Mouse (Mus musculus) lung, postnatal 0 days (tissue): ENCODE data around the gene Slc10a4. TPM values are rescaled to one million over a fixed set of nuclear protein-coding genes. Genes with fewer than 3 reads are reported as not detected.
"Not testable (repeated sequence)": the region's sequence is repeated elsewhere in the genome, so short reads cannot be mapped to it uniquely, and the experiment has no call there.

Experiments
- ATAC-seq: fragments of 200-750 bp; cut with Nextera tagmentation; 2 replicates; pipeline ENCODE4 v1.8.0; 2017; ENCODE audit warnings: moderate library complexity
- DNase-seq: peaks from one replicate; pipeline ENCODE4 v3.0.0-alpha.2; 2016; ENCODE audit warnings: low spot score
- H3K27ac ChIP-seq: fragments of 300-500 bp; sonication (generic); 2 replicates; pipeline ENCODE4 v1.5.1; 2014; ENCODE audit warnings: antibody characterized with exemption, mild to moderate bottlenecking, low read length, mixed read lengths
- H3K27me3 ChIP-seq: fragments of 300-500 bp; sonication (generic); replicated peaks from 2 replicates; pipeline ENCODE4 v1.6.1; 2014; ENCODE audit warnings: low read length, mixed read lengths; ENCODE audit not compliant: insufficient read depth
- H3K36me3 ChIP-seq: fragments of 300-500 bp; sonication (generic); 2 replicates; pipeline ENCODE4 v1.6.1; 2014; ENCODE audit warnings: low read length, mixed read lengths; ENCODE audit not compliant: insufficient read depth
- H3K4me1 ChIP-seq: fragments of 300-500 bp; sonication (generic); 2 replicates; pipeline ENCODE4 v1.6.1; 2014; ENCODE audit warnings: antibody characterized with exemption, low read depth, low read length, mixed read lengths; ENCODE audit not compliant: insufficient read depth
- H3K4me2 ChIP-seq: fragments of 300-500 bp; sonication (generic); replicated peaks from 2 replicates; pipeline ENCODE4 v1.6.1; 2014; ENCODE audit warnings: low read depth, mild to moderate bottlenecking, low read length, moderate library complexity, mixed read lengths
- H3K4me3 ChIP-seq: fragments of 300-500 bp; sonication (generic); 2 replicates; pipeline ENCODE4 v1.5.1; 2014; ENCODE audit warnings: low read depth, low read length
- H3K9ac ChIP-seq: fragments of 300-500 bp; sonication (generic); replicated peaks from 2 replicates; pipeline ENCODE4 v1.6.1; 2014; ENCODE audit warnings: low read depth, mild to moderate bottlenecking
- H3K9me3 ChIP-seq: fragments of 300-500 bp; sonication (generic); 2 replicates; pipeline ENCODE4 v1.6.1; 2016; ENCODE audit warnings: low read length, mixed read lengths
- CTCF ChIP-seq: IDR thresholded peaks from 2 replicates; pipeline ENCODE4 v1.5.1; 2016; ENCODE audit warnings: antibody characterized with exemption, mild to moderate bottlenecking
- EP300 ChIP-seq: IDR thresholded peaks from 2 replicates; pipeline ENCODE4 v1.6.1; 2016; ENCODE audit warnings: antibody characterized with exemption, mild to moderate bottlenecking, control low read depth
- WGBS: fragments of 180-500 bp; shearing (Covaris S2); extraction: QIAGEN DNeasy Blood & Tissue Kit; methylation state at CpG from one replicate; pipeline ENCODE4 v1.1.7; 2014; 5-methylcytosine and 5-hydroxymethylcytosine counted together
- polyA plus RNA-seq: library from polyadenylated mRNA; unstranded; fragments of >200 nt; fragmentation: Nextera tagmentation; extraction: Ambion mirVana; gene quantifications from 2 replicates; pipeline ENCODE4 v1.2.1, GENCODE M21; 2015

The Slc10a4 gene
- polyA plus RNA-seq, 1 experiment from 2014 or later = 0.44 TPM

DNA sequence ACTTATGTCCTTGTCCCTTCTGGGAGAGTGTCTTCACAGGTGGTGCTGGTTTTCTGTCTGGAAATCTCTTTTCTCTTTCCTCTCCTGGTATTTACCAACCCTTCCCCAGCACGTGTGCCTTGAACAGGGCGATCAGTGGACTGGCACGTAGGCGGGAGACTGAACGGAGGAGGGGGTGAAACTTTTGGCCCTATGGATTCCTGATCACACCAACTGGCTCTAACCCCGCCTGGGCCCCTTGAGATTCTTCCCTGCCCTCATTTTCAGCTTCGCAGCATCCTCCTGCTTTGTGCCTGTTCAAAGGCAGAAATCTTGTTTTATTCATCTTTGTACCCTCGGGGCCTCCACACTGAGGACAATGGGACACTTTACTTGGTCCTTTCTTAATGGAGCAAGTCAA is 12.3 kb upstream of the Slc10a4 start:
- Histone ChIP-seq H3K36me3 (no peaks in the 10 kb centered on the region), H3K4me2 (no peak overlapping the region), H3K9ac (no peak overlapping the region), H3K27ac (no peak overlapping the region), H3K27me3 (no peaks in the 10 kb centered on the region), H3K4me3 (no peak overlapping the region), H3K9me3 (no peaks in the 10 kb centered on the region), H3K4me1 (no peaks in the 10 kb centered on the region)
- no peak for ATAC-seq
- no peak for TF ChIP-seq CTCF
- DNase-seq = no peak
- 66% methylated on average over 8 of the region's 8 CpGs for WGBS

DNA sequence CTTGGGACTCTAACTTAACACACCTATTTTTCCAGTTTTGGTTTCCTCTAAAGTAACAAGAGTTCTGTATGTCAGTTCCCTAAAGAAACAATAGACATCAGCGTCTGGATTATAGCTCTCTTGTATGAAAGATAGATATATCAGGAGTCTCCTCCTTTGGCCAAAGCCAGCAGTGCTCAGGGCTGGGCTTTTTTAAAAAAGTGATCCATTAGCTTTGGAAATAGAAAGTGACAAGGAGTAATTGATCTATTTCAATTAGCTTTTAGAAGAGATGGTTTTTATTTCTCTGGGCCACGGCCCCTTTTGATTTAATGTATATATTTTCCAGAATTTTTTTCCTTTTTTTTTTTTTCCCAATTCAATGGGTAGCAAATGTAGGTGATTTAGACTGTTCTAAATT is 11.8 kb upstream of the Slc10a4 start:
- ATAC-seq (no peak), DNase-seq (no peak)
- H3K9me3 ChIP-seq = no peaks in the 10 kb centered on the region
- no peaks in the 10 kb centered on the region for H3K4me1 ChIP-seq
- no peaks in the 10 kb centered on the region for H3K27me3 ChIP-seq
- TF ChIP-seq EP300 = no peak
- no peak for TF ChIP-seq CTCF
- H3K9ac ChIP-seq = no peak overlapping the region
- 85% methylated on average over 2 of the region's 2 CpGs for WGBS
- no peak overlapping the region for H3K27ac ChIP-seq
- no peak overlapping the region for H3K4me3 ChIP-seq
- H3K4me2 ChIP-seq = no peak overlapping the region
- H3K36me3 ChIP-seq = no peaks in the 10 kb centered on the region

DNA sequence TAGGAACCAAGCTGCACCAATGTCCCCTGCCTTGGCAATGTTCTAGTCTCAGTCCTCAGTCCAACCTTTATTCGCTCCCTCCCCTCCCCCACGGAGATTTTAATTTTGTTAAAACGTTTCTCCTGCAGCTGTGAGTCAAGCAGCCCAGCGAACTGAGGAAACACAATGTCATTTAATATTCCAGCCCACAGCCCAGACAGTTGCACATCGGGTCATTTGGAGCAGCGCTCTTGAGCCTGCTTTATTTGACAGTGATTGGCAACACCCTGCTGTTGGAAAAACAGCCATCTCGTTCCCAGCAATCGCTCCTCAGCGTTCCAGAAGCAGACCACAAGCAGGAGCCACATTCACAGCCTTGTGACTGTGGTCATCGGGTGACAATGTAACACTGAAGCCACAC is 11.3 kb upstream of the Slc10a4 start:
- H3K27me3 ChIP-seq = no peaks in the 10 kb centered on the region
- TF ChIP-seq CTCF = no peak
- TF ChIP-seq EP300 = no peak
- no peak overlapping the region for H3K4me3 ChIP-seq
- H3K36me3 ChIP-seq = no peaks in the 10 kb centered on the region
- H3K4me2 ChIP-seq = no peak overlapping the region
- H3K9ac ChIP-seq = no peak overlapping the region
- H3K9me3 ChIP-seq = no peaks in the 10 kb centered on the region
- H3K4me1 ChIP-seq = no peaks in the 10 kb centered on the region
- WGBS = 46% methylated on average over 10 of the region's 10 CpGs
- no peak for ATAC-seq
- DNase-seq = no peak
- no peak overlapping the region for H3K27ac ChIP-seq

DNA sequence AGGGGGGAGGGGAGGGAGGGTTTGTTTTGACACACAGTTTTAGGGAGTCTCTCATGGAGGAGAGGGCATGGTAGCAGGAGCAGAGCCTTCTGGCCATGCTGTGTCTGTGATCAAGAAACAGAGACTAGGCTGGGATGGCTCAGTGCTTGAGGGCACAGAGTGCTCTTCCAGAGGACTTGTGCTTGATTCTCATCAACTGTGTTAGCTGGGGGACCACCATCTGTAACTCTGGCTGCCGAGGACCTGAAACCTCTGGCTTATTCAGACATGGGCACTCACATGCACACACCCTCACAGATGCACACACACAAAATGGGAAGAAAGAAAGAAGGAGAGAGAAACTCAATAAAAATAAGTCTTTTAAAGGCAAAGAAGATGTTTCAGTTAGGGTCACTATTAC is 8.1 kb upstream of the Slc10a4 start:
- not testable (repeated sequence) for H3K27ac ChIP-seq, H3K4me3 ChIP-seq, H3K4me1 ChIP-seq, ATAC-seq, H3K36me3 ChIP-seq, DNase-seq, H3K27me3 ChIP-seq, H3K4me2 ChIP-seq, H3K9ac ChIP-seq, H3K9me3 ChIP-seq
- WGBS = 89% methylated on average over 1 of the region's 1 CpGs

DNA sequence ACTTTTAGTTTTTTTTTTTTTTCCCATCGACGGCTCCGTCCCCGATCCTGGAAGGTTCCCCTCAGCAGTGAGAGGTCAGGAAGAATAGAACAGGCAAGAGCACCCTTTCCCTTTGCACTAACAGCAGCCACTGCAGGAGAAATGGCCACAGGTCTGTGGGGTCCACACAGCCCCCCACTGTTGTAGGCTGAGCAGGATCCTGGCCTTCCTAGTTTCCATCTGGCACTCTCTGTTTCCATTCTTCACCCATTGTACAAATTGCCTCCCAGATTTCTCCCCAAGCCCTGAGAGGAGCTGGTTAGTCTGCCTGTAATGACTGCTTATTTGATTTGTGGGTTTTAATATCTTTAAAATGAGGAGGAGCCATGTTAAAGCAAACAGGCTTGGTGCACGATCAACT is 2.6 kb upstream of the Slc10a4 start:
- WGBS = 73% methylated on average over 5 of the region's 5 CpGs
- H3K36me3 ChIP-seq = no peaks in the 10 kb centered on the region
- H3K4me2 ChIP-seq = no peak overlapping the region
- TF ChIP-seq CTCF = no peak
- TF ChIP-seq EP300 = no peak
- ATAC-seq (no peak), DNase-seq (no peak)
- no peak overlapping the region for H3K27ac ChIP-seq
- no peak overlapping the region for H3K4me3 ChIP-seq
- H3K9me3 ChIP-seq = no peaks in the 10 kb centered on the region
- H3K9ac ChIP-seq = no peak overlapping the region
- H3K27me3 ChIP-seq = peaks cover 4% of the 10 kb centered on the region; the same call in 1 of the 2 replicates
- no peaks in the 10 kb centered on the region for H3K4me1 ChIP-seq

DNA sequence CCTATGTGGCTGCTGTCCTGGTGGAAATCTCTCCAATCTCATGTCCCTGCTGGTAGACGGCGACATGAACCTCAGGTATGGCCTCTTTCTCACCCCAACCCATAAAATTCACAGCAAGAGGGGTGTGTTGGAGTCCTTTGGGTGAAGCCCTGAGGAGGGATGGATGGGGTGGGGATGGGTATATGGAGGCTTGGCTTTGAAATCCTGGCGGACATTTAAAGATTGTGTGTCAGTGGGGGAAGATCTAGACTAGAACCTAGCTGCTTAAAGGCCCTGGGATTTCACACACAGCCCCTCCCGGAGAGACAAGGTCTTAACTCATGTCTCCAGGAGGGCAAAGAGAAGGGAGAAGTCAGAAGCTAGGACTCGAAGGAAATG is 888 bp downstream of the Slc10a4 start:
- no peak overlapping the region for H3K9ac ChIP-seq
- H3K4me2 ChIP-seq = no peak overlapping the region
- 36% methylated on average over 5 of the region's 5 CpGs for WGBS
- ATAC-seq (no peak), DNase-seq (no peak)
- no peak for TF ChIP-seq CTCF
- TF ChIP-seq EP300 = no peak
- H3K36me3 ChIP-seq = no peaks in the 10 kb centered on the region
- 0 out of 2 replicates have a peak overlapping the region, but pooled peaks have one; percentile 34 for H3K4me3 ChIP-seq
- peaks cover 4% of the 10 kb centered on the region; the same call in 1 of the 2 replicates for H3K27me3 ChIP-seq
- no peaks in the 10 kb centered on the region for H3K4me1 ChIP-seq
- H3K9me3 ChIP-seq = no peaks in the 10 kb centered on the region
- no peak overlapping the region for H3K27ac ChIP-seq

DNA sequence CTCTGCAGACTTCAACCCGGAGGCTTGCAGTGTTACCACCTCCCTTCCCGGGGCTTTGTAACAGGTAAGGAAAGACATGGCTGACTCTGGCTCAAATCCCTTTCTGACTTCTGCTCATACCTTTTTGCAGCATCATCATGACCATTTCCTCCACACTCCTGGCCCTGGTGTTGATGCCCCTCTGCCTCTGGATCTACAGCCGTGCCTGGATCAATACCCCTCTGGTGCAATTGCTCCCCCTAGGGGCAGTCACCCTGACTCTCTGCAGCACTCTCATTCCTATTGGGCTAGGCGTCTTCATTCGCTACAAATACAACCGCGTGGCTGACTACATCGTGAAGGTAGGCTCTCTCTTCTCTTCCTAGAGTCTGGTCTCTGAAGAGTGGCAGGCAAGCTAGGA is 1.5 kb downstream of the Slc10a4 start:
- not testable (repeated sequence) for H3K4me3 ChIP-seq, H3K27ac ChIP-seq, DNase-seq, H3K9me3 ChIP-seq, H3K36me3 ChIP-seq, H3K9ac ChIP-seq, H3K4me1 ChIP-seq, H3K4me2 ChIP-seq, ATAC-seq, H3K27me3 ChIP-seq
- WGBS = 43% methylated on average over 8 of the region's 8 CpGs
- peak; percentile 53 for TF ChIP-seq CTCF

DNA sequence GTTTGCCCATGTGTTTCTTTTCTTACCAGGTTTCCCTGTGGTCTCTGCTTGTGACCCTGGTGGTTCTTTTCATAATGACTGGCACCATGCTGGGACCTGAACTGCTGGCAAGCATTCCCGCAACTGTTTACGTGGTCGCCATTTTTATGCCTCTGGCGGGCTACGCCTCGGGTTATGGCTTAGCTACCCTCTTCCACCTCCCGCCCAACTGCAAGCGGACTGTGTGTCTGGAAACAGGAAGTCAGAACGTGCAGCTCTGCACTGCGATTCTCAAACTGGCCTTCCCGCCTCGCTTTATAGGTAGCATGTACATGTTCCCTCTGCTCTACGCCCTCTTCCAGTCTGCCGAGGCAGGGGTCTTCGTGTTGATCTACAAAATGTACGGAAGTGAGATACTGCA is 5.1 kb downstream of the Slc10a4 start:
- H3K4me3 ChIP-seq, H3K4me2 ChIP-seq, H3K27ac ChIP-seq, DNase-seq, H3K9me3 ChIP-seq, H3K36me3 ChIP-seq, H3K27me3 ChIP-seq, H3K4me1 ChIP-seq, H3K9ac ChIP-seq, ATAC-seq: not testable (repeated sequence)
- 86% methylated on average over 14 of the region's 16 CpGs for WGBS

DNA sequence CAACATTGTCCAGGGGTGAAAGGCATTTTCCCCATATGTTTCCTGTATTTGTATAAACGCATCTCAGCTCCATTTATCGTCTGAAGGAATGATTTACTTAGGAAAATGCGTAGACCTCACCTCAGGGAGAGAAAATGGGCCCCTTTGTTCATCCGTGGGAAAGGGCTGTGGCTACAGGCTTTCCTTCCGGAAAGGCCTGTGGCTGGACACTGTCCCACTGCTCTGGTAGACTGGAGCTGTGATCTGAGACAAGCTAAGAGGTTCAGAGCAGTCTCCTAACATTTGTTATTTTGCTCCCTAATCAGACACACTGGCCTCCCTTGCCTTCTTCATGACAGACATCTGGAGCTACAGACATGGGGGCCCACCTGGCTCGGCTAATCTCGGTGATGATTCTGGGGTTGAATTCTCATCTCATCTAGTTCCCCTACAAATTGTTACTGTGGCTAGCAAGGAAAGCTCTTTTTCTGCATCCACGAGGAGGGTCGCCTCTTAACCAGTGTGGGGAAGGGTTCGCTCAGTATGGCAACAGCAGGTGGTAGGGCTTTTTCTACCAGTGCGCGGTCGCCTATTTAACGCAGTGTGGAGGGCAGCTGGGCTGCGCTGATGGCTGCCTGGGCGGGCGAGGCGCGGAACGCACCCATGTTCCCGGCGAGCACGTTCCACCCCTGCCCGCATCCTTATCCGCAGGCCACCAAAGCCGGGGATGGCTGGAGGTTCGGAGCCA is 6.4 kb downstream of the Slc10a4 start:
- peak; percentile 62 for ATAC-seq
- 23% methylated on average over 20 of the region's 27 CpGs for WGBS
- not testable (repeated sequence) for H3K4me3 ChIP-seq, H3K27ac ChIP-seq, H3K9ac ChIP-seq, H3K9me3 ChIP-seq, H3K36me3 ChIP-seq, H3K27me3 ChIP-seq, H3K4me1 ChIP-seq
- peak overlapping the region; percentile 57 for H3K4me2 ChIP-seq
- DNase-seq = peak; percentile 7
